Mouse (Mus musculus) midbrain, embryonic 11.5 days (tissue): Measurements from ENCODE around the gene Lect2. TPM values are rescaled to one million over a fixed set of nuclear protein-coding genes. Genes with fewer than 3 reads are reported as not detected.
A peak's percentile ranks its signal among the peaks of the same experiment; 100 is the strongest.

ENCODE experiments used
- ATAC-seq: fragments of 200-750 bp; cut with Nextera tagmentation; 2 replicates; pipeline ENCODE4 v1.8.0; 2017; ENCODE audit warnings: moderate TSS enrichment, moderate library complexity; ENCODE audit not compliant: low FRiP score
- DNase-seq: peaks from one replicate; pipeline ENCODE4 v3.0.0; 2015; ENCODE audit warnings: low spot score; ENCODE audit errors: missing footprints
- H3K27ac ChIP-seq: fragments of 300-500 bp; sonication (generic); 2 replicates; pipeline ENCODE4 v1.5.1; 2014; ENCODE audit warnings: low read depth, low read length
- H3K27me3 ChIP-seq: fragments of 300-500 bp; sonication (generic); 2 replicates; pipeline ENCODE4 v1.6.1; 2014; ENCODE audit warnings: mild to moderate bottlenecking, low read length, moderate library complexity, mixed read lengths; ENCODE audit not compliant: control insufficient read depth, insufficient read depth
- H3K36me3 ChIP-seq: fragments of 300-500 bp; sonication (generic); 2 replicates; pipeline ENCODE4 v1.6.1; 2014; ENCODE audit warnings: mild to moderate bottlenecking, low read length, moderate library complexity, mixed read lengths; ENCODE audit not compliant: control insufficient read depth, insufficient read depth
- H3K4me1 ChIP-seq: fragments of 300-500 bp; sonication (generic); 2 replicates; pipeline ENCODE4 v1.6.1; 2014; ENCODE audit warnings: low read length; ENCODE audit not compliant: control insufficient read depth, insufficient read depth
- H3K4me2 ChIP-seq: fragments of 300-500 bp; sonication (generic); 2 replicates; pipeline ENCODE4 v1.6.1; 2014; ENCODE audit warnings: mild to moderate bottlenecking, moderate library complexity
- H3K4me3 ChIP-seq: fragments of 300-500 bp; sonication (generic); 2 replicates; pipeline ENCODE4 v1.5.1; 2014; ENCODE audit warnings: low read depth, low read length
- H3K9ac ChIP-seq: fragments of 300-500 bp; sonication (generic); 2 replicates; pipeline ENCODE4 v1.6.1; 2014; ENCODE audit warnings: low read length
- H3K9me3 ChIP-seq: fragments of 300-500 bp; sonication (generic); 2 replicates; pipeline ENCODE4 v1.6.1; 2016; ENCODE audit warnings: low read length; ENCODE audit not compliant: control insufficient read depth
- WGBS: fragments of 180-500 bp; shearing (Covaris S2); extraction: QIAGEN DNeasy Blood & Tissue Kit; methylation state at CpG from one replicate; pipeline ENCODE4 v1.1.7; 2014; 5-methylcytosine and 5-hydroxymethylcytosine counted together
- polyA plus RNA-seq: library from polyadenylated mRNA; unstranded; fragments of >200 nt; fragmentation: Nextera tagmentation; extraction: Ambion mirVana; gene quantifications from 2 replicates; pipeline ENCODE4 v1.2.1, GENCODE M21; 2014

Lect2 gene
- polyA plus RNA-seq, 1 experiment from 2014 or later: not detected

DNA sequence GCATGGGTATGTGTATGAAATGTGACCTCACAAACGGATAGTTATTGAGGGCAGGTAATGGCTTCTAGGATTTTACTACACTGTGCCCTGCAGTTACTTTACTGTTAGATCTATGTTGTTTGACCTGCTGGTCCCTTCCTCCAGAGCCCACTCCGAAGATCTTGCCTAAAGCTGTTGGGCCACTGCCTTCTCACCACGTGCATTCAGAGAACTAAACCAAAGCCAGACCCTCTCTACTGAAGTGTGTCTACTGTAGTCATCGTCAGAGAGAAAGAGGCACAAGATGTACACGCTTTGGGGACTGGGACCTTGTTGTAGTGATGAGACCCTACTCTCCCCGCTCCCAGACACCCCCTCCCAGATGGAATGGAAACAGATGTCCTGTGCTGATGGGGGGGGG lies 3.4 kb upstream of the Lect2 start:
- 79% methylated on average over 6 of the region's 6 CpGs for WGBS
- peaks cover 5% of the 10 kb centered on the region; the same call in 1 of the 2 replicates for H3K4me1 ChIP-seq
- DNase-seq (peak; percentile 60), ATAC-seq (no peak)
- no peaks in the 10 kb centered on the region for H3K9me3 ChIP-seq
- no peaks in the 10 kb centered on the region for H3K27me3 ChIP-seq
- no peak overlapping the region for H3K4me2 ChIP-seq
- H3K4me3 ChIP-seq: no peak overlapping the region
- no peaks in the 10 kb centered on the region for H3K36me3 ChIP-seq
- no peak overlapping the region for H3K27ac ChIP-seq
- H3K9ac ChIP-seq: no peak overlapping the region

DNA sequence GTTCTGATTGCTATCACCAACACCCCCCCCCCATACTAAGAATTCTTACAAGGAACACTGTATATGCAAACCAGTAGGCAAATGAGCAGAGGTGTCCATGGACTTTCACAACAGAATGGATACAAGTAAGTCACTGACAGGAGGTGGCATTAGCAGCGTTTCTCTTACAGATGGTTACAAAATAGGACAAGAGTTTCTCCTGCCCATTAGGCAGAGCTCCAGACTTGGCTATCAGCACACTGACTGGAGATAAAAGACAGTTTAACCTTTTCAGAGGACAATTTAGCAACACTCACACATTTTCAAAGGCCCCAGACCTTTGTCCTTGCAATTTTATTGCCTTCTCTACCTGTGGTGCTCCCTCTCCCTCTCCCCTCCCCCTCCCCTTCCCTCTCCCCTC lies 2.3 kb upstream of the Lect2 start:
- DNase-seq (peak; percentile 35), ATAC-seq (no peak)
- WGBS: 77% methylated on average over 1 of the region's 1 CpGs
- Histone ChIP-seq H3K4me3 (no peak overlapping the region), H3K4me2 (no peak overlapping the region), H3K36me3 (no peaks in the 10 kb centered on the region), H3K9me3 (no peaks in the 10 kb centered on the region), H3K27me3 (no peaks in the 10 kb centered on the region), H3K27ac (no peak overlapping the region), H3K4me1 (peaks cover 5% of the 10 kb centered on the region; the same call in 1 of the 2 replicates), H3K9ac (no peak overlapping the region)

DNA sequence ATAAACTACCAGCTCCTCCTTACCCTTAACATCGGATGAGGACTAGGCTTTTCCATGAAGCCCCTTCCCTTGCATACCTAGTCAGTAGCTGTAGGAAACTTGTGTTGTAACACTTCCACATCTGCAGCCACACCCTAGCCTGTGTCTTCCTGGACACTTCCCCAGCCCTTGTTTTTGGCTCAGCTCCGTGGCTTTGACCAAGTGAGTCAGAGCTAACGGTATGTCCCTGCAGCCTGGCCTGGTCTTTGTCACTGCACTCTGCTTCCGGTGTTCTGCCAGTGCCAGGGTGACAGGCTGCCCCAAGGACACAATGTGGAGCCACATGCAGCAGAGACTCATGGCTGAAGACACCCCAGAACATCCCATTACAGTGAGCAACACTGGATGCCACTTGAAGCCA lies 1.1 kb upstream of the Lect2 start:
- WGBS: 84% methylated on average over 4 of the region's 4 CpGs
- DNase-seq (peak; percentile 41), ATAC-seq (no peak)
- H3K4me3 ChIP-seq: no peak overlapping the region
- no peak overlapping the region for H3K27ac ChIP-seq
- H3K36me3 ChIP-seq: no peaks in the 10 kb centered on the region
- H3K27me3 ChIP-seq: no peaks in the 10 kb centered on the region
- no peaks in the 10 kb centered on the region for H3K9me3 ChIP-seq
- H3K4me1 ChIP-seq: no peaks in the 10 kb centered on the region
- no peak overlapping the region for H3K4me2 ChIP-seq
- no peak overlapping the region for H3K9ac ChIP-seq

DNA sequence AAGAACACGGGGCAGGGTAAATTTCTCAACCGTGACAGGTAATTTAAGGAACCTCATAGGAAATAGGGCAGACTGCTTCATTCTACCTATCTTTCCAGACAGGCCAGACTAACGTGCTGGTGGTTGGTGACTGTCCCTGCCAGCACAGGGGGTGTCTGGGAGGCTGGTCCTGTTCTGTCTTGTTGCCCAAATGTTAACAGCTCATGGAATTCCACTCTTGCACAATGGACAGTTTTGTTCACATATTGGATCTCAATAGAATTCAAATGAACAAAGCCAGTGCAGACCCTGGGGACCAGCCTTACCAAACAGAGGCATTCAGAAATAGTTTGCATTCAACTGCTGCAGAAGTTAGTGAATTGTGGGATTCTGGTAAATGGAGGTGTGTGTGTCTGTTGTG lies 3.3 kb downstream of the Lect2 start:
- Histone ChIP-seq H3K9me3 (no peaks in the 10 kb centered on the region), H3K36me3 (no peaks in the 10 kb centered on the region), H3K27me3 (no peaks in the 10 kb centered on the region), H3K4me2 (no peak overlapping the region), H3K4me1 (no peaks in the 10 kb centered on the region), H3K9ac (no peak overlapping the region), H3K4me3 (no peak overlapping the region), H3K27ac (no peak overlapping the region)
- ATAC-seq (no peak), DNase-seq (peak; percentile 73)
- WGBS: 65% methylated on average over 3 of the region's 3 CpGs

DNA sequence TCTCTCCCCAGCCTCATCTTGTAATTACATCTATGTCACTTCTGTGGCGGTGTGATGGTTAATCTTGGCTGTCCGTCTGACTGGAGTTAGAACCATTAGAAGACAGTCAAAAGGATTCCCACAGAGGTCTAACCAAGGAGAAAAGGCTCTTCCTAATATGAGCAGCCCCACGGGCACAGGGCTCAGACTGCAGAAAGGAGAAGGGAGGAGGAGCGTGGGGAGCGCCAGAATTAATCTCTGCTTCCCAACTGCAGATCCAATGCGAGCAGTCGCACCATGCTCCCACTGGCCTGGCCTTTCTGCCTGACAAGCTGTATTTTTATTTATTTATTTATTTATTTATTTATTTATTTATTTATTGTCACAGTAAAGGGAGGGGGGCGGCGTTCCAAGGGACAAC lies 4.5 kb downstream of the Lect2 start:
- Histone ChIP-seq H3K4me1 (no peaks in the 10 kb centered on the region), H3K4me3 (no peak overlapping the region), H3K9me3 (no peaks in the 10 kb centered on the region), H3K27me3 (no peaks in the 10 kb centered on the region), H3K27ac (no peak overlapping the region), H3K36me3 (no peaks in the 10 kb centered on the region), H3K9ac (no peak overlapping the region), H3K4me2 (no peak overlapping the region)
- peak; percentile 75 for DNase-seq
- WGBS: 72% methylated on average over 9 of the region's 9 CpGs
- ATAC-seq: no peak

DNA sequence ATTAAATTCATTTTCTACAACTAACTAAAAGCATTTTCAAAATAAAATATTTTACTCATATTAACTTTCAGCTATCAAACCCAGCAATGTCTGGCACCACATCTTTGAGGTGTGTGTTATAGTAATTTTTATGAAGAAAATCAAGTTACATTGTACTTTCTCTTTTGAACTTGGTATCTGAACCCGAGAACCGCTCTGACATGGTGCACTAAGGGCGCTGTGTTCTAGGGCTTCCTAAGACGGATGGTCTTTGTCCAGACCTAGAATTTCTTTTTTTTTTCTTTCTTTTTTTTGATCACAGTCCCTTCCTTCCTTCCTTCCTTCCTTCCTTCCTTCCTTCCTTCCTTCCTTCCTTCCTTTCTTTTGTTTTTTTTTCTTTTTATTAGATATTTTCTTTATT lies 8.5 kb downstream of the Lect2 start:
- Histone ChIP-seq H3K4me2 (no peak overlapping the region), H3K36me3 (no peaks in the 10 kb centered on the region), H3K9me3 (no peaks in the 10 kb centered on the region), H3K4me3 (no peak overlapping the region), H3K27ac (no peak overlapping the region), H3K9ac (no peak overlapping the region), H3K27me3 (no peaks in the 10 kb centered on the region), H3K4me1 (no peaks in the 10 kb centered on the region)
- DNase-seq (no peak), ATAC-seq (no peak)
- whole genome bisulfite sequencing: 92% methylated on average over 4 of the region's 4 CpGs

DNA sequence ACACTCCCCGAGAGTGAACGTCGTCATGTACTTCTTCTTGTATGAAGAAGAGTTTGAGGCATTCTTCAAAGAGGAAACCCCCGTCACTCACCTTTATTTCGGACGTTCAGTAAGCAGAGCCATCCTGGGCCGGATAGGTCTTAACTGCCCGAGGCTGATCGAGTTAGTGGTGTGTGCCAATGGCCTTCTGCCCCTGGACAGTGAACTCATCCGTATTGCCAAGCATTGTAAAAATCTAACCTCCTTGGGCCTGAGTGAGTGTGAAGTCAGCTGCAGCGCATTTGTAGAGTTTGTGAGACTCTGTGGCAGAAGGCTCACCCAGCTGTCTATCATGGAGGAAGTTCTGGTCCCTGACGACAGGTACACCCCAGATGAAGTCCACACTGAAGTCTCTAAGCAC lies 11.3 kb downstream of the Lect2 start:
- 88% methylated on average over 12 of the region's 12 CpGs for WGBS
- no peaks in the 10 kb centered on the region; the same call in 1 of the 2 replicates for H3K9me3 ChIP-seq
- no peaks in the 10 kb centered on the region for H3K36me3 ChIP-seq
- H3K27me3 ChIP-seq: no peaks in the 10 kb centered on the region
- peak; percentile 80 for DNase-seq
- H3K27ac ChIP-seq: no peak overlapping the region
- no peak overlapping the region for H3K4me3 ChIP-seq
- no peak overlapping the region for H3K9ac ChIP-seq
- no peak overlapping the region for H3K4me2 ChIP-seq
- H3K4me1 ChIP-seq: no peaks in the 10 kb centered on the region
- no peak for ATAC-seq

DNA sequence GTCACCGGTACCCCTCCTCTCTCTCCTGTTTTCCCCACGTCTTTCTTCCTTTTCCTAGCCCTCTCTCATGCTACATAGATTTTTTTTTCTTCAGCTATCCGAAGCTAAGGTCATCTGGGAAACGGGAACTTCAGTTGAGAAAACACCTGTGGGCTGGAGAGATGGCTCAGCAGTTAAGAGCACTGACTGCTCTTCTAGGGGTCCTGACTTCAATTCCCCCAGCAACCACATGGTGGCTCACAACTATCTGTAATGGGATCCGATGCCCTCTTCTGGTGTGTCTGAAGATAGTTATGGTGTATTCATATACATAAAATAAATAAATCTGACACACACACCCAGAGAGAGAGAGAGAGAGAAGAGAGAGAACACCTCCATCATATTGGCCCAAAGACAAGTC lies 12.7 kb downstream of the Lect2 start:
- 80% methylated on average over 5 of the region's 5 CpGs for WGBS
- ATAC-seq (no peak), DNase-seq (peak; percentile 39)
- Histone ChIP-seq H3K27me3 (no peaks in the 10 kb centered on the region), H3K9ac (no peak overlapping the region), H3K4me2 (no peak overlapping the region), H3K36me3 (no peaks in the 10 kb centered on the region), H3K27ac (no peak overlapping the region), H3K9me3 (no peaks in the 10 kb centered on the region; the same call in 1 of the 2 replicates), H3K4me3 (no peak overlapping the region), H3K4me1 (no peaks in the 10 kb centered on the region)

DNA sequence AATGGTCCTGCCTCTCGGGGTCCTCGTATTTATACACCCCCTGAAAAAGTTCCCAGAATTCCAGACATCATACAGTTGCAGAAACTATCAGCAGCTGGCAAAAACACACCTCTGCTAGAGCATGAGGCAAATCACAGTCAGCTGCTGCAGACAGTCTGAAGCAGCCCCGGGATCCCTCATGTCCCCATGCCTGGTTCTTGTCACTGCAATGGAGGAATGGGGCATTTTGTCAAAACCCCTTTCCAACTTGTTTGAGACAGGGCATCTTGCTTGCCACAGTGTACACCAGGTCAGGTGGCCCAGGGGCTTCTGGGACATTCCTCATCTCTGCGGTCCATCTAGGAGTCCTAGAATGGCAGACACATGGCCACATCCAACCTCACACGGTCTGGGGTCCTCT lies 13.4 kb downstream of the Lect2 start:
- Histone ChIP-seq H3K4me1 (no peaks in the 10 kb centered on the region), H3K4me3 (no peak overlapping the region), H3K9ac (no peak overlapping the region), H3K36me3 (no peaks in the 10 kb centered on the region), H3K27me3 (no peaks in the 10 kb centered on the region), H3K27ac (no peak overlapping the region), H3K9me3 (no peaks in the 10 kb centered on the region; the same call in 1 of the 2 replicates), H3K4me2 (no peak overlapping the region)
- no peak for ATAC-seq
- DNase-seq: peak; percentile 49
- 92% methylated on average over 5 of the region's 5 CpGs for WGBS

DNA sequence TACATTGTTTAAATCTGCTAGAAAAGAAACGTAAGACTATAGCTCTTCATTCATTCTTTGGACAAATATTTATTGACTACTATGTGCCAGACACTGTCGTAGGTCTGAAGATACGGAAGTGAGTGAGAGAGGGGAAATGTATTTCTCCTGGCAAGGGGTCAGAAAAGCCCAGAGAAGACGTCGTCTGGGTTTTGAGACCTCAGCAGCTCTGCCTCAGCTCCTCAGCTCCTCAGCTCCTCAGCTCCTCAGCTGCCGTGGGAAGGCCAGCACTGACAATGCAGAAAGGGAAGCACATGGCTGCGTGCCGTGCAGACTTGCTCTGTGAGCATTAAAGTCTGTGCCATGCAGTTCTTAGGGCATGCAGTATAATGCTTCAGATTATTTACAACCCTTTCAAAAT lies 18.6 kb downstream of the Lect2 start:
- Histone ChIP-seq H3K4me1 (no peaks in the 10 kb centered on the region), H3K27ac (no peak overlapping the region), H3K4me2 (no peak overlapping the region), H3K9me3 (no peaks in the 10 kb centered on the region; the same call in 1 of the 2 replicates), H3K27me3 (no peaks in the 10 kb centered on the region), H3K36me3 (no peaks in the 10 kb centered on the region), H3K4me3 (no peak overlapping the region), H3K9ac (no peak overlapping the region)
- ATAC-seq (no peak), DNase-seq (peak; percentile 4)
- WGBS: 73% methylated on average over 8 of the region's 8 CpGs
